Mouse (Mus musculus): ENCODE measurements at regions not wholly inside any gene's neighbourhood (a gene's known extent, or its start where the extent isn't known, plus 50 kb on each side); places are given as distances from the start of the nearest gene placed in this dataset.

DNA sequence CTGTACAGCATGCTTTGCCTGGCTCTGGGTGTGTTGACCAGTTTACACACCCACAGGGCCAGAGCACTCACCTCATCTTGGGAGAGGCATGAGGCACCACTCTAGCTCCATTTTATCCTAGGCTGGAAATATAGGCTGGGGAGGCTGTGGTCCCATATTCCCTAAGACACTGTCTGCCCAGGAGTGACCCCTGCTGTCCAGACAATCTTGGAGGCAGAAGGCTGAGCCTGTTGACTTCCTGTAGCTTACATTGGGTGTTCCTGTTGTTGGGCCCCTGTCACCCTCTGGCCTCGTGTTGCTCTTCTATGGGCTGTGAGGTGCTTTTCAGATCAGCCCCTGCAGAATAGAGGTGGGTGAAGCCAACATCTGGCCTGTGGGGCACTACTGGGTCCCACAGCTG, 112.3 kb downstream of the Pja1 start:
- no peak for ATAC-seq (replicated peaks in 1 of 2; ENCODE audit: insufficient read depth in 1 of 2, low FRiP score in 2 of 2, low TSS enrichment in 1 of 2, low read depth in 1 of 2, poor library complexity in 2 of 2, severe bottlenecking in 2 of 2)

- no peak for ATAC-seq (replicated peaks in 1 of 2; ENCODE audit: insufficient read depth in 1 of 2, low FRiP score in 2 of 2, low TSS enrichment in 1 of 2, low read depth in 1 of 2, poor library complexity in 2 of 2, severe bottlenecking in 2 of 2)
Observed at GRCm38 (mm10) chrX:99358051-99358617, 112.9 kb downstream of the Pja1 start.

DNA sequence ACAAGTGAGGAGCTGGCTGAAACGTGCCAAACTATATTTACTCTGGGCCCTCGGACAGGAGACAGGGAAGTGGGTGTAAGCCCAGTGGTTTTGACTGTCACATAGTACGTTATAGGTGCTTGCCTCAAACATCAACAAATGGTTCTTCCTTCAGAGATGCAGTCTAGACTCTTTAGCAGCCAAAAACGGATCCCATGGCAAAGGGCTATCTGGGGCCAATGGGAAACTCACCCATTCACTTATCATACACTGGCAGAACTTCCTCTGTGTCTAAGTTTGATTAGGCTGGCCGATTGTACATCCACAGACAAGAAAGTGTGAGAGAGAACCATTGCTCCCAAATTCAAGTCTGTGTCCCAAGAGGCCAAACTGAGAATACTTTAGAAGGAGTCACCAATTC, 115.9 kb downstream of the Pja1 start:
- ATAC-seq (replicated peaks in 1 of 2; ENCODE audit: insufficient read depth in 1 of 2, low FRiP score in 2 of 2, low TSS enrichment in 1 of 2, low read depth in 1 of 2, poor library complexity in 2 of 2, severe bottlenecking in 2 of 2), result no peak

GRCm38 (mm10) chrX:99350233-99350632, 120.8 kb downstream of the Pja1 start:
- no peak for ATAC-seq (replicated peaks in 1 of 2; ENCODE audit: insufficient read depth in 1 of 2, low FRiP score in 2 of 2, low TSS enrichment in 1 of 2, low read depth in 1 of 2, poor library complexity in 2 of 2, severe bottlenecking in 2 of 2)

DNA sequence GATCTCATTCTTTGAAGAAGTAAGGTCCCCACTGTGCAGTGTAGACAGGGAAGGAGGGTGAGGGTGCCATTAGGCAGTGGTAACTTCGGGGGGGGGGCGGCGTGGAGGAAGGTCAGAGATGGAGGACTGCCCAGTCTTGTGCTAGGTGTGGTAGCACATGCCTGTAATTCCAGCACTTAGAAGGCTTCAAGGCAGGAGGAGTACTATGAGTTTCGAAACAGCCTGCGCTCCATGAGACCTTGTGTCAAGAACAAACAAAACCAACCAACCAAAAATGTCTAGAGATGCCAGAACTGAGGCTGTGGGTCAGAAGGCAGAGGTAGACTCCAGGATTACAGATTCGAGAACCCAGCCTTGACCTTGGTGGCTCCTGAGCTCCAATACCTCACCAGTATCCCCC, 130.8 kb downstream of the Pja1 start:
- ATAC-seq (replicated peaks in 1 of 2; ENCODE audit: insufficient read depth in 1 of 2, low FRiP score in 2 of 2, low TSS enrichment in 1 of 2, low read depth in 1 of 2, poor library complexity in 2 of 2, severe bottlenecking in 2 of 2), result no peak

DNA sequence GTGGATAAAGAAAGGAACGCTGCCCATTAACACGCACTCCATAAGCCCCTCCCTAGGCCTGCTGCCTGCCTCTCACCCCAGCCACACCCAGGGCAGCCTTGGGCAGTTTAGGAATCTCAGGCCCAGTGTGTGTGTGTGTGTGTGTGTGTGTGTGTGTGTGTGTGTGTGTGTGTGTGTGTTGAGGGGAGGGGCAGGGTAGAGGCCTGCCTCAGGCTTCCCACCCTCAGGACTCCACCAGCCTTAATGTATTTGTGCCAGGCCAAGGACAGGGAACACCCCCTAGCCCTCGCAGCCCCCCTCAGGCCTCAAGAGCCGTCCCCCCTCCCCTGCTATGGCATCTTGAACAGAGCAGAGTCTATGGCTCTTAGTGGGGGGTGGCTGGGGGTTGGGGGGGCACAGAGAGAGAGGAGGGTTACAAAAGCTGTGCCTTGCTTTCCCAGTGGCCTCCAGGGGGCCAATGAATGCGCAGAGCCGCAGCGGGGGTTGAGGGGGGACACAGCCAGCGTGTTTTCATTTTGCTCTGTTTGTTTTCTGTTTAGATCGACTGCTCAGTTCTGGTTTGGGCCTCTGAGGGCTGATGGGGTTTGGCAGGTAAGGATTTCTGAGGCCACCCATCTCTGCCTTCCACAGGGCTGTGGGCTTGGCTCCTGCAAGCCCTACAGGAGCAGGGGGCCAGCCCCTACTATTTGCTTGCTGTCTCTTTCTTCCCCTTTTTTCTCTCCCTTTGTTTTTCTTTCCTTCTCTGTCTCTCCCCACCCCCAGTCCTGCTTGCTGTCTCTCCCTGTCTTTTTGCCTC, 131.8 kb downstream of the Pja1 start:
- no peak for ATAC-seq (replicated peaks in 1 of 2; ENCODE audit: insufficient read depth in 1 of 2, low FRiP score in 2 of 2, low TSS enrichment in 1 of 2, low read depth in 1 of 2, poor library complexity in 2 of 2, severe bottlenecking in 2 of 2)

- no peak for ATAC-seq (replicated peaks in 1 of 2; ENCODE audit: insufficient read depth in 1 of 2, low FRiP score in 2 of 2, low TSS enrichment in 1 of 2, low read depth in 1 of 2, poor library complexity in 2 of 2, severe bottlenecking in 2 of 2)
Observed at GRCm38 (mm10) chrX:99336616-99337553, 134.2 kb downstream of the Pja1 start.

- ATAC-seq (replicated peaks in 1 of 2; ENCODE audit: insufficient read depth in 1 of 2, low FRiP score in 2 of 2, low TSS enrichment in 1 of 2, low read depth in 1 of 2, poor library complexity in 2 of 2, severe bottlenecking in 2 of 2), result peak in 1 of 2 experiments; percentile 46; a peak in 1 of 4 replicates
Observed at GRCm38 (mm10) chrX:99335886-99336589, 135.0 kb downstream of the Pja1 start.

DNA sequence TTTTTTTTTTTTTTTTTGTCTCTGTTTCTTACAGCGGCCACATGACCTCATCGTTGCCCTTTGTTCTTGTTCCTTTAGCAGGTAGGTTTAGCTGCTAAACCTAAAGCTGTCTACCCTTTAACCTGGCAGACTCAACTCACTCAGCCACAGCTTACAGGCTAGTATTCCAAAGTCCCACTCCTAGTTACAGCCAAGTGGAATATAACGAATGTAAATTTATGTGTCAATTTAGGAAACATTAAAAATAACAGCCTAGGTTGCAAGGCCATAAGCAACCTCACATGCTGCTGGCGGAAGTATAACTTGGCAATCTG, 138.7 kb downstream of the Pja1 start:
- no peak for ATAC-seq (replicated peaks in 1 of 2; ENCODE audit: insufficient read depth in 1 of 2, low FRiP score in 2 of 2, low TSS enrichment in 1 of 2, low read depth in 1 of 2, poor library complexity in 2 of 2, severe bottlenecking in 2 of 2)

- no peak for ATAC-seq (replicated peaks in 1 of 2; ENCODE audit: insufficient read depth in 1 of 2, low FRiP score in 2 of 2, low TSS enrichment in 1 of 2, low read depth in 1 of 2, poor library complexity in 2 of 2, severe bottlenecking in 2 of 2)
Observed at GRCm38 (mm10) chrX:99331764-99332456, 139.2 kb downstream of the Pja1 start.

- no peak for ATAC-seq (replicated peaks in 1 of 2; ENCODE audit: insufficient read depth in 1 of 2, low FRiP score in 2 of 2, low TSS enrichment in 1 of 2, low read depth in 1 of 2, poor library complexity in 2 of 2, severe bottlenecking in 2 of 2)
Observed at GRCm38 (mm10) chrX:99330386-99330785, 140.7 kb downstream of the Pja1 start.

DNA sequence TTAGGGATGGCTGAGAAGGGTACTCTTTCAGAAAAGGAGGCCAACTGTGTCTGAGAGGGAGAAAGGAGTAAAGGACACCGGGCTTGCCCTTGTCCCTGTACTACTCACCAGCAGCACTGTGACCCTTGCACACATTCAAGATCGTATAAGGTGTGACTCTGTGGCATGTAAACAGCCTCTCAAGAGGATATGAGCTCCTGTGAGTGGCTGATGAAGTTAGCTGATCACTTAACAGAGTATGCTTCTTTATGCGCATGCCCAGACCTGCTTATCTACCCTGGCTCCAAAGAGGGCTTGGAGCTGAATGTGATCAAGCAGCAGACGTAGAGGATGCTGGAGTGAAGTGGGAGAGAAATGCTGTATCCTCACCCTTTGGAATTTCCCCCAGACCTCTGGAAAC, 142.5 kb downstream of the Pja1 start:
- no peak for ATAC-seq (replicated peaks in 1 of 2; ENCODE audit: insufficient read depth in 1 of 2, low FRiP score in 2 of 2, low TSS enrichment in 1 of 2, low read depth in 1 of 2, poor library complexity in 2 of 2, severe bottlenecking in 2 of 2)

DNA sequence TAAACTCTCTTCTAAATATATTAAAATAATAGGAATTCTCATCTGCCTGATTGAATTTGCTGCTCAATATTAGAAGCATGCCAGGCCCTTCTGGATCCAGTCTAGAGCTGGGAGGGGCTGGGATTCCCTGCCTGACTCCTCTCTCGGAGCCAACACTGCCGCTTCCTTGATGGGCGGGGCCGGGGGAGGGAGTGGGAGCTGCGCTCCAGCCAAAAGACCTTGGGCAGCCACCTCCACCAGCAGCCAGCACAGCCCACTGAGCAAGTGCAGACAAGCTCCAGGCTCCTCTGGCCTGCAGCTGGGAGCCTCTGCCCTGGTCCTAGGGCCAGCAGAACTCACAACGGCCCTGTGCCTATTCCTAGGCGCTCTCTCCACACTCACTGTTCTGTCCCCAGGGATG, 144.9 kb downstream of the Pja1 start:
- no peak for ATAC-seq (replicated peaks in 1 of 2; ENCODE audit: insufficient read depth in 1 of 2, low FRiP score in 2 of 2, low TSS enrichment in 1 of 2, low read depth in 1 of 2, poor library complexity in 2 of 2, severe bottlenecking in 2 of 2)

- ATAC-seq (replicated peaks in 1 of 2; ENCODE audit: insufficient read depth in 1 of 2, low FRiP score in 2 of 2, low TSS enrichment in 1 of 2, low read depth in 1 of 2, poor library complexity in 2 of 2, severe bottlenecking in 2 of 2), result no peak
Observed at GRCm38 (mm10) chrX:99325460-99325859, 145.6 kb downstream of the Pja1 start.

DNA sequence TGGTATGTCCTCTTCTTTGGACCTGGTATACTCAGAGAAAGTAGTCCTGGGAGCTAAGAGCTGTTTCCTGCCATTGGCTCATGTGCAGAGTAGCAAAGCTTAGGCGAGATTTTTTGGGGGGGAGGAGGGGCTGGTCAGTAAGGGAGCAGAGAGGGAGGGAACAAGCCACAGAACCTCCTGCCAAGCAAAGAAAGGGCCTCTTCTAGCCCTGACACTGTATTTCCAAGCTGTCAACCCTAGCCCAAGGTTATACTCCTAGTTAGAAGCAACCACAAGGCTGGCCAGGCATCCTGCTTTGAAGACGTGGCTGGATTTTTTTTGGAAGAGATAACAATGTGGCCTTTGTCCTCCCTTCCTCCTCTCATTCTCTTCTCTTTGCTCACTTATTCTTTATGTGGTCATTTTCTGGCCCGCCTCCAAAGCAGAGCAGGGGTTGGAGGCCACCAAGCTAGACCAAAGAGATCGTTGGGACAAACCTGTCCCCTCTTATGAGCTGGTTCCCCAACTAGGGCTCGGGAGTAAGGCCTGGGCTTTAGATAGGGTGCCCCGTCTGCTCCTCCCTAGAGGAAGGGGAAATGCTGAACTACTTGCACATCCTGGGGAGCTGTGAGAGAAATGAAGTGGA, 146.4 kb downstream of the Pja1 start:
- ATAC-seq (replicated peaks in 1 of 2; ENCODE audit: insufficient read depth in 1 of 2, low FRiP score in 2 of 2, low TSS enrichment in 1 of 2, low read depth in 1 of 2, poor library complexity in 2 of 2, severe bottlenecking in 2 of 2), result no peak

DNA sequence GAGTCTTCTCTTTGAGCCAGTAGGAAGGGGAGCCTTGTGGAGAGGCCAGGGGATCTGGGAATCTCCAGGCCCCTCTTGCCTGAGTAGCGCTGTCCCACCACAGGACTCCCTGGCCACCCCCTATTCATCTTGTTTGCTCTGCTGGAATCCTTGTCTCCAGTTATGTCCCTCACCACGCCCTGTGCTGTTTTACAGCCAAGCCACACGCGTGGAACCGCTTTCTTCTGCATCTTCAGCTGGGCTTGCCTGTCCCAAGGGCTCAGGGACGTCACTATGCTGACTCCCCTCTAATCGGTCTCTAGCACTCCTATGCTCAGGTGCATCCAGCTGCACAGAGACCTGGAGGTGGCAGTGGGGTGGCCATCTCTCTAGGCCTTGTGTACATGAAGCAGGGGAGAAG, 151.3 kb downstream of the Pja1 start:
- no peak for ATAC-seq (replicated peaks in 1 of 2; ENCODE audit: insufficient read depth in 1 of 2, low FRiP score in 2 of 2, low TSS enrichment in 1 of 2, low read depth in 1 of 2, poor library complexity in 2 of 2, severe bottlenecking in 2 of 2)

DNA sequence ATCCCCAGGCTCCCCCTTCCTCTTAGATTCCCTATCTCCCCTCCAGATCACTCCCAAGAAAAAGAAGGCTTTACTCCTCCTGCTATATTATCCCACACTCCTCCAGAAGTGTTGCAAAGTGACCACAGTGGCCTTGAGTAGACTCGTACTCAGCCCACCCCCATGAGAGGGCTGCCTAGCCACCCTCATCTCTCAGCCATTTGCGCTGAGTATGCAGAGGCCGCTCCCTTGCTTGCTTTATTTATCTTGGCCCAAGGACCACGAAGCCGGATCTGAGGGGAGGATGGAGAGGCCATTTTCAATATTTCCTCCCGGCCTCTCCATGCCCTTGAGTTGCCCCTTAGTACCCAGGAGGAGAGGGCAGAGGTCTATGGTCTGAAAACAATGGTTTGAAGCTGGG, 151.9 kb downstream of the Pja1 start:
- no peak for ATAC-seq (replicated peaks in 1 of 2; ENCODE audit: insufficient read depth in 1 of 2, low FRiP score in 2 of 2, low TSS enrichment in 1 of 2, low read depth in 1 of 2, poor library complexity in 2 of 2, severe bottlenecking in 2 of 2)
